Mouse (Mus musculus) hindbrain, embryonic 13.5 days (tissue): ENCODE results near the gene Iqgap2. TPM values are rescaled to one million over a fixed set of nuclear protein-coding genes. Genes with fewer than 3 reads are reported as not detected.

Experiments used
- ATAC-seq: fragments of 200-750 bp; cut with Nextera tagmentation; 2 replicates; pipeline ENCODE4 v1.8.0; 2017; ENCODE audit warnings: moderate TSS enrichment; ENCODE audit not compliant: low FRiP score
- H3K27ac ChIP-seq: fragments of 300-500 bp; sonication (generic); 2 replicates; pipeline ENCODE4 v1.5.1; 2015; ENCODE audit warnings: inconsistent platforms, mild to moderate bottlenecking, moderate library complexity
- H3K27me3 ChIP-seq: fragments of 300-500 bp; sonication (generic); 2 replicates; pipeline ENCODE4 v1.6.1; 2015; ENCODE audit warnings: mild to moderate bottlenecking, inconsistent platforms
- H3K36me3 ChIP-seq: fragments of 300-500 bp; sonication (generic); 2 replicates; pipeline ENCODE4 v1.6.1; 2015; ENCODE audit warnings: mild to moderate bottlenecking, inconsistent platforms
- H3K4me1 ChIP-seq: fragments of 300-500 bp; sonication (generic); replicated peaks from 2 replicates; pipeline ENCODE4 v1.6.1; 2015; ENCODE audit warnings: inconsistent platforms
- H3K4me2 ChIP-seq: fragments of 300-500 bp; sonication (generic); 2 replicates; pipeline ENCODE4 v1.6.1; 2015; ENCODE audit warnings: inconsistent platforms, mild to moderate bottlenecking, moderate library complexity
- H3K4me3 ChIP-seq: fragments of 300-500 bp; sonication (generic); 2 replicates; pipeline ENCODE4 v1.5.1; 2015; ENCODE audit warnings: mild to moderate bottlenecking, inconsistent platforms
- H3K9ac ChIP-seq: fragments of 300-500 bp; sonication (generic); 2 replicates; pipeline ENCODE4 v1.6.1; 2015; ENCODE audit warnings: mild to moderate bottlenecking, inconsistent platforms
- H3K9me3 ChIP-seq: fragments of 300-500 bp; sonication (generic); 2 replicates; pipeline ENCODE4 v1.6.1; 2016; ENCODE audit warnings: inconsistent platforms
- WGBS: fragments of 180-500 bp; shearing (Covaris S2); methylation state at CpG from one replicate; pipeline ENCODE4 v1.1.7; 2015; 5-methylcytosine and 5-hydroxymethylcytosine counted together
- polyA plus RNA-seq: library from polyadenylated mRNA; unstranded; fragments of >200 nt; fragmentation: Nextera tagmentation; extraction: Ambion mirVana; gene quantifications from 2 replicates; pipeline ENCODE4 v1.2.1, GENCODE M21; 2015

Gene Iqgap2
- polyA plus RNA-seq, 1 experiment from 2014 or later = 5.4 TPM

DNA sequence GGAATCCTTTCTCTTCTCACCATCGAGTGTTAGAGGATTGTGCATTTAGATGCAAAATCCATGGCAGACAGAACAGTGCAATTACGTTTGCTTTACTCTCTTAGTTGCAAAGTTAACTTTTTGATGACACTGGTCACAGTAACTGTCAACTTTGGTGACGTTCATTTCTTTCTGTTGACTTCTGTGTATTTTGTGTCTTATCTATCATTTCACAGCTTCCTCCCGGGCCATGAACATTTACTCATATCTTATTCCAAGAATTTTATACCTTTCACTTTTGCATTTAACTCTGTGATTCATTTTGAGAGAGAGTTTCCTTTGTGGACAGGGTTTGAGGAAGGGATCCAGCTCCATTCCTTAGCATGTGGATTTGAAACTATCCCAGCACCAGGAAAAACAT, 238.0 kb downstream of the Iqgap2 start:
- Histone ChIP-seq H3K4me1 (peaks cover 5% of the 10 kb centered on the region), H3K27me3 (no peaks in the 10 kb centered on the region), H3K27ac (no peak overlapping the region), H3K4me2 (no peak overlapping the region), H3K9me3 (no peaks in the 10 kb centered on the region), H3K36me3 (peaks cover 7% of the 10 kb centered on the region; the same call in 1 of the 2 replicates), H3K4me3 (no peak overlapping the region), H3K9ac (no peak overlapping the region)
- ATAC-seq = no peak
- WGBS = 93% methylated on average over 4 of the region's 4 CpGs

DNA sequence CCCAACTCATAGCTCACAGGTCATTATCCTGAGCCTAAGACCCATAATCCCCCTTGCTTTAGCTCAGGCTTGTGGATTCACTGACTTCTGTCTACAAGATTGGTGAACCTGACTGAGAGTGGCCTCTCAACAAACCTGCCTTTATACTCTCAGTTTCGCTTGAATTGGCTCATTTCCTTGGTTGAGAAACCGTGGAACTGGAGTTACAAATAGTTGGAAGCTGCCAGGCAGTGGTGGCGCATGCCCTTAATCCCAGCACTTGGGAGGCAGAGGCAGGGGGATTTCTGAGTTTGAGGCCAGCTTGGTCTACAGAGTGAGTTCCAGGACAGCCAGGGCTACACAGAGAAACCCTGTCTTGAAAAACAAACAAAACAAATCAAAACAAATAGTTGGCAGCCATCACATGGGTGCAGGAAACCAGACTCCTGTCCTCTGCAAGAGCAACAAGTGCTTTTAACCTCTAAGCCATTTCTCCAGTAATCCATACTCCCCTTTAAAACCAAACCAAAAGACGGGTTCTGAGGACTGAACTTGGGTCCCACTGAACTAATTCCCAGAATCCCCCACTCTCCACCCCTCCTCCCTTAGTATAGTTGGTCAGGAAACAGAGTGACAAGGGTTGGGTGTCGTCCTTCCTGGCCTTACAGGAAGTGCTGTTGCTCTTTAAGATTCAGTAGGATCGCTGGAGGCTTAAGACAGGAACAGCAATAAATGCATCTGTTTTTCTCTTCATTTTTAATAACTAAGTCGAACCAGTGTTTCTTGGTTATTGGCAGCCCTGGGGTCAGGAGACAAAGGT, 239.7 kb downstream of the Iqgap2 start:
- H3K36me3 ChIP-seq = peaks cover 7% of the 10 kb centered on the region; the same call in 1 of the 2 replicates

DNA sequence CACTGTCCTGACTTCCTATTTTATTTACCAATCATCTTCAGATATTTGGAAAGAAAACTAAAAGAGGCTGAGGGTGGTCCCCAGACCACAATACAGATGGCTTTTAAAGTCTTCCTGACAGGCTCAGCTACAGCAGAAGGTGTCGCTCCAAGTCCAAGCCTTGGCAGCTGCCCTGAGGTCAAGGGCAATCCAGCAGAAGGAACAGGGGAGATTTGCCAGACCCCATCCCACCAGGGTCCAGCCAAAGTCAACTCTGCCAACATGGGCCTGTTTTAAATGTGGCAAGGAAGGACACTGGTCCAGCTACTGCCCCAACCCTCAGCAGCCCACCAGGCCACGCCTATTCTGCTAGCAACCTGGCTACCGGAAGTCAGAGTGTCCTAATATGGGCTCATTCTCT, 241.8 kb downstream of the Iqgap2 start:
- Histone ChIP-seq H3K9ac (no peak overlapping the region), H3K27ac (no peak overlapping the region), H3K9me3 (no peaks in the 10 kb centered on the region), H3K4me1 (no peaks in the 10 kb centered on the region), H3K27me3 (no peaks in the 10 kb centered on the region), H3K4me2 (no peak overlapping the region), H3K36me3 (peaks cover 13% of the 10 kb centered on the region; the same call in 1 of the 2 replicates), H3K4me3 (no peak overlapping the region)
- 93% methylated on average over 3 of the region's 3 CpGs for WGBS
- no peak for ATAC-seq

More for the DNA sequence above, 239.7 kb downstream of the Iqgap2 start:
- Histone ChIP-seq H3K4me3 (no peak overlapping the region), H3K9me3 (no peaks in the 10 kb centered on the region), H3K4me2 (no peak overlapping the region), H3K4me1 (peaks cover 5% of the 10 kb centered on the region), H3K27ac (no peak overlapping the region), H3K27me3 (no peaks in the 10 kb centered on the region), H3K9ac (no peak overlapping the region)
- 85% methylated on average over 7 of the region's 7 CpGs for WGBS
- ATAC-seq = no peak

DNA sequence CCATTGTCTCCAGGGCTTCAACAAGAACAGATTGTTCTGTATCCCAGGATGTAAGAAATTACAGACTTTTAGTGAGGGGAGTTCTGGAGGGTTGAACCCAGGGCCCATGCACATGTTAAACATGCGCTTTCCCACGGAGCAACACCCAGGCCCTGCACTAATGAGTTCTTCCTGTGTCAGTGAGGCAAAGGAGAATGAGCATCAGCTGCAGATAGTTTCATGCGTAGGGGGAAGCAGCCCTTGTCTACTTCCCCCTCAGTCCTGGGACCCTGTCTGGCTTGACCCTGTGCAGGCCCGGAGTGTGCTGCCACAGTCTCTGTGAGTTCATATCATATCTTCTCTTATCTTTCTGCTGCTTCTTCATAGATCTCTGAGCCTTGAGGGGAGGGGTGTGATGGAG, 244.5 kb downstream of the Iqgap2 start:
- no peaks in the 10 kb centered on the region for H3K4me1 ChIP-seq
- no peak overlapping the region for H3K27ac ChIP-seq
- 81% methylated on average over 4 of the region's 4 CpGs for WGBS
- ATAC-seq = no peak
- no peaks in the 10 kb centered on the region for H3K27me3 ChIP-seq
- H3K36me3 ChIP-seq = peaks cover 13% of the 10 kb centered on the region; the same call in 1 of the 2 replicates
- H3K9ac ChIP-seq = no peak overlapping the region
- H3K9me3 ChIP-seq = no peaks in the 10 kb centered on the region
- no peak overlapping the region for H3K4me3 ChIP-seq
- H3K4me2 ChIP-seq = no peak overlapping the region

GRCm38 (mm10) chr13:95646687-95647111, 245.0 kb downstream of the Iqgap2 start:
- Histone ChIP-seq H3K4me3 (no peak overlapping the region), H3K27ac (no peak overlapping the region), H3K4me1 (no peaks in the 10 kb centered on the region), H3K36me3 (peaks cover 13% of the 10 kb centered on the region; the same call in 1 of the 2 replicates), H3K27me3 (no peaks in the 10 kb centered on the region), H3K9ac (no peak overlapping the region), H3K9me3 (no peaks in the 10 kb centered on the region), H3K4me2 (no peak overlapping the region)
- WGBS = 74% methylated on average over 9 of the region's 9 CpGs
- ATAC-seq = no peak

- Histone ChIP-seq H3K9me3 (no peaks in the 10 kb centered on the region), H3K4me3 (no peak overlapping the region), H3K9ac (no peak overlapping the region), H3K4me2 (no peak overlapping the region), H3K27me3 (no peaks in the 10 kb centered on the region), H3K4me1 (peaks cover 9% of the 10 kb centered on the region), H3K27ac (no peak overlapping the region), H3K36me3 (peaks cover 6% of the 10 kb centered on the region; the same call in 1 of the 2 replicates)
- WGBS = 75% methylated on average over 7 of the region's 7 CpGs
- no peak for ATAC-seq
Observed at GRCm38 (mm10) chr13:95643740-95644139, 248.0 kb downstream of the Iqgap2 start.

DNA sequence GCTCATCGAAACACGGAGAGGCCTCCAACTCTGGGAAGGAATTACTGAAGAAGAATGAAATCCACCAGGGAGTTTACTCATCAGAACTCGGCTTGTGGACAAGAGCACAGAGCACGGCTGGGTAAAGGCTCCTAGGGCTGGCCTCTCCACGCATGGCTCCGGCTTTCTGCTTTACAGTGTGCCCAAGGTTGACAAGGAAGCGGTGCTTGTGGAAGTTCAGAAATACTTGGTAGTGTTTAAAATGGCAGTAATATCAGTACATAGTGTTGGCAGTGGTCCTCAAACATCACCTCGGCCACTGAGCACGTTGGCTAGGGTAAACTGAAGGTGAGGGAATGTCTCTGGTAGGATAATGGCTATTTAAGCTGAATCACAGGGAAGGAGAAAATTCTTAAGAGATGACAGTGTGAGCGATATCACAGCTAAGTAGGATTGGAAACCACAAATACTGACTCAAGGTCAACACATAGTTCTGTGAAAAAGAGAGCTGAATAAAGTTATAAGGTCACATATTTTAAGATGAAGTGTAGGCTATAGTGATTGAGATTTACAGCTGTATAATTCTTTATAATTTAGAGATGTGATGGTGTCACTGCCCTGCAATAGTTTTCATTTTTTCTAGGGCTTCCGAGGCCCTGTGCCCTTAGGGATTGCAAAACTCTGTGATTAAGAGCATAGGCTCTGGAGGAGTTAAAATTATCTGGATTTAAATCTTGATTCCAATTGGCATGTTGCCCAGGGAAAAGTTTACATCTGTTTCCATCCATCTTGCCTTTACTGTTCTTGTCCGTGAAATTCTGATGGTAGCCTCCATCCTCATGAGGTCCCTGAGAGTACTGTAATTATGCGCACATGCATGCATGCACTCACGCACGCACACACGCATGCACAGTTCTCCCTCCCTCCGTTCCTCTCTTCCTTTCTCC, 250.4 kb downstream of the Iqgap2 start:
- H3K27ac ChIP-seq = no peak overlapping the region
- WGBS = 93% methylated on average over 17 of the region's 17 CpGs
- ATAC-seq = no peak
- no peaks in the 10 kb centered on the region for H3K9me3 ChIP-seq
- no peak overlapping the region for H3K4me3 ChIP-seq
- no peaks in the 10 kb centered on the region for H3K27me3 ChIP-seq
- peaks cover 19% of the 10 kb centered on the region for H3K4me1 ChIP-seq
- H3K36me3 ChIP-seq = peaks cover 6% of the 10 kb centered on the region; the same call in 1 of the 2 replicates
- no peak overlapping the region for H3K4me2 ChIP-seq
- no peak overlapping the region for H3K9ac ChIP-seq

GRCm38 (mm10) chr13:95640408-95640807, 251.3 kb downstream of the Iqgap2 start:
- Histone ChIP-seq H3K9me3 (no peaks in the 10 kb centered on the region), H3K27ac (no peak overlapping the region), H3K4me1 (peaks cover 19% of the 10 kb centered on the region), H3K9ac (no peak overlapping the region), H3K36me3 (0 out of 2 replicates have a peak, but pooled peaks cover 1% of the 10 kb centered on the region), H3K4me2 (no peak overlapping the region), H3K4me3 (no peak overlapping the region), H3K27me3 (no peaks in the 10 kb centered on the region)
- WGBS = 83% methylated on average over 1 of the region's 1 CpGs
- ATAC-seq = no peak

DNA sequence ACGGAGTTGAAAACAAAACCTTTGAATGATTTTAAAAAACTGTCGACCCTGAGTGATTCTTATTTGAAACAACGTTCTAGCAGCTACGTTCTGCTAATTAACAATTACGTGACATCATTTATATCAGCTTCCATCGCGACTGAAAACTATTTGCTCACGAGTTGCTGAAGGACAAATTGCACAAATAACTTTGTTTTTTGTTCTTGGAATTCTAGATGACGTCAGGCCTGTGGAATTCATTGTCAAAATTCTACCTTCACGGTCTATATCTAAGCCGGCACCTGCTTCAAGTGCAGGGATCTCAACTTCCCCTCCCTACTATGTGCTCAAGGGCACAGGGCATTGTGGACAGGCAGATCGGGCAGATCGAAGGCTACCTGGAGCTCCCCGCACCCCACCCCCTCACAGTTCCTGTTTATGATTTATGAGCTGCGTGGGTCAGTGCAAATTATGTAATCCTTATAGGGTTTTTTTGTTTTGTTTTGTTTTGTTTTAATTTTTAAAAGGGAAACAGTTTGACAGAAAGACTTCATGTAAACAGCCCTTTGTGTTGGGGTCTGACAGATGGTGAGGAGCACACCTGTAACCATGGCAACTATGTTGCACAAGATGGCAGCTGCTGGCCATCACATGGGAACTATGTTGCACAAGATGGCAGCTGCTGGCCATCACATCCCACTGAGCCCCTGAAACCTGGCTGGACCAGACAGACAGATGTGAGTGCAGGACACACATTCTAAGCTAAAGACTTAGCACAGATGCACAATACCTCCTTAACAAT, 252.2 kb downstream of the Iqgap2 start:
- peak; percentile 81; the same call in 1 of the 2 replicates for ATAC-seq
- no peaks in the 10 kb centered on the region for H3K27me3 ChIP-seq
- no peak overlapping the region for H3K4me3 ChIP-seq
- H3K9ac ChIP-seq = peak overlapping the region; percentile 40; the same call in 1 of the 2 replicates
- H3K36me3 ChIP-seq = no peaks in the 10 kb centered on the region
- H3K4me2 ChIP-seq = no peak overlapping the region
- H3K4me1 ChIP-seq = peaks cover 19% of the 10 kb centered on the region
- peak overlapping the region; percentile 78 for H3K27ac ChIP-seq
- H3K9me3 ChIP-seq = no peaks in the 10 kb centered on the region
- 72% methylated on average over 15 of the region's 15 CpGs for WGBS

DNA sequence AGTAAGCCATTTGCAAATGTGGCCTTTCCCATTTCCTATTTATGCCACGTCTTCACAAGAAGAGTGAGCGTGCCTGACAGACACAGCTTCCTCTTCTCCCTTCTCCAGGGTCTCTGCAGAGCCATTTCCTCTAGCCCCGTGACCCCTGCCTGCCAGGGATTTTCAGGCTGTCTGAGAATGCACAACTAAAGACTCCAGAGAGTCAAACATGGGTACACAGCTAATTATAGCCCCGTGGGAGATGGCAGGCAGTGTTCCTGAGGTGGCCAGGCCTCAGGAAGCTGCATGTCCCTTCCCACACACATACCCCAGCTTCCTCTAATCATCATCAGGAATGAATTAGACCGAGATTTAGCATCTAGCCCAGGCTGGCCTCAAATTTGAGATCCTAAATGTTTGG, 252.8 kb downstream of the Iqgap2 start:
- Histone ChIP-seq H3K9me3 (no peaks in the 10 kb centered on the region), H3K4me3 (no peak overlapping the region), H3K27ac (peak overlapping the region; percentile 78), H3K4me2 (no peak overlapping the region), H3K36me3 (no peaks in the 10 kb centered on the region), H3K4me1 (peaks cover 19% of the 10 kb centered on the region), H3K27me3 (no peaks in the 10 kb centered on the region), H3K9ac (peak overlapping the region; percentile 40; the same call in 1 of the 2 replicates)
- 44% methylated on average over 5 of the region's 5 CpGs for WGBS
- ATAC-seq = no peak; the same call in 1 of the 2 replicates

- Histone ChIP-seq H3K4me1 (peaks cover 19% of the 10 kb centered on the region), H3K4me3 (no peak overlapping the region), H3K27me3 (no peaks in the 10 kb centered on the region), H3K9ac (no peak overlapping the region), H3K27ac (peak overlapping the region; percentile 12; the same call in 1 of the 2 replicates), H3K4me2 (no peak overlapping the region), H3K36me3 (no peaks in the 10 kb centered on the region), H3K9me3 (no peaks in the 10 kb centered on the region)
- ATAC-seq = no peak
- 83% methylated on average over 10 of the region's 10 CpGs for WGBS
Observed at GRCm38 (mm10) chr13:95637737-95638136, 254.0 kb downstream of the Iqgap2 start.
